Mouse (Mus musculus) hematopoietic stem cell, adult 5-6 weeks (primary cell): ENCODE results near the gene Hrh2. TPM values are rescaled to one million over a fixed set of nuclear protein-coding genes. Genes with fewer than 3 reads are reported as not detected.

Source experiments
- ATAC-seq, 2 experiments: fragments of 125-278 bp in 1 of 2; replicated peaks in 1 of 2; 2 replicates each; pipeline ENCODE4 v1.8.0; 2016 to 2017; ENCODE audit warnings: inconsistent platforms in 2 of 2, mild to moderate bottlenecking in 2 of 2, moderate number of reproducible peaks in 2 of 2, low read depth in 1 of 2, moderate TSS enrichment in 1 of 2; ENCODE audit not compliant: low FRiP score in 2 of 2, poor library complexity in 2 of 2, severe bottlenecking in 2 of 2, insufficient read depth in 1 of 2, low TSS enrichment in 1 of 2
- total RNA-seq: library from RNA; stranded (forward); fragments of 172-1452, 232-1000 nt; gene quantifications from 2 replicates; pipeline ENCODE4 v1.2.3, GENCODE M21; 2017

The Hrh2 gene
- 5.7 and 5.9 TPM in 2 replicates for total RNA-seq

DNA sequence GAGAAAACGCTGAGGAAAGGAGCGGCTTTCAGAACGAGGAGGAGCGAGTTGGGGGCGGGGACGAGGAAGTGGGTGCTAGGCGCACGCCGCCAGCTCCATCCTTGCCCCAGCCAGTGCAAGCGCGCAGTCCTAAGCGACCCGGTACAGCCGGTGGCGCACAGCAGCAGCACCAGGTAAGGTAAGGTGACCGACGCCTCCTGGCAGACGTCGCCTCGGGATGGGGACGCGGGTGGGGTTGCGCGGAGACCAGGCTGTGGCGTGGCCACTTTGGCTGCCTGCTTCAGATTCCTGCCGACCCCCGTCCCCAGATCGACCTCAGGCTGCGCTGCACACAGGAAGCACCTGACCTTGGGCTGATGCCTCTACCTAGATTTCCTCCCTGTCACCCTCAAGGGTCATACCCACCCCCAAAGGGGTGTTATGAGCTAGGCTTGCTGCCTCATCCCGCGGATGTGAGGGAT lies at the start of gene Hrh2:
Gene Hrh2 (plus strand): TSS at position 109 of the 461 bp plus-strand sequence.
- peak; percentile 25 to 56; a peak in 2 of 4 replicates for ATAC-seq

DNA sequence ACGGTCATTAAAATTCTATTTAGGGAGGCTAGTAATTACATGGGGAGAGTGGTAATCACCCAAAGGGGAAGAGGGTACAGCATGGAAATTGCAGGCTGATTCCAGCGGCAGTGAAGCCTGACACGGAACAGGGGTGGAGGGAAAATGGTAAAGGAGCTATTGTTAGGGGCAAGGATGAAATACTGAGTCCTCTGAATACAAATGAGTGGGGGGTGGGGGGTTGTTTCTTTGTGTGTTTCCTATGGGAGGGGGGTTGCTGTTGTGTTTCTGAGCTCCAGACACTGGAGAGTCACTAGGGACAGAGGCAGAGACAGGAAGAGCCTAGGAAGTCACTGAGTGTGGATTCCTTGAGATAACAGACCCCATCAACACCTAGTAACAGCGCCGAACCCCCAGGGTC lies 48.1 kb upstream of the Hrh2 start:
- ATAC-seq = no peak

DNA sequence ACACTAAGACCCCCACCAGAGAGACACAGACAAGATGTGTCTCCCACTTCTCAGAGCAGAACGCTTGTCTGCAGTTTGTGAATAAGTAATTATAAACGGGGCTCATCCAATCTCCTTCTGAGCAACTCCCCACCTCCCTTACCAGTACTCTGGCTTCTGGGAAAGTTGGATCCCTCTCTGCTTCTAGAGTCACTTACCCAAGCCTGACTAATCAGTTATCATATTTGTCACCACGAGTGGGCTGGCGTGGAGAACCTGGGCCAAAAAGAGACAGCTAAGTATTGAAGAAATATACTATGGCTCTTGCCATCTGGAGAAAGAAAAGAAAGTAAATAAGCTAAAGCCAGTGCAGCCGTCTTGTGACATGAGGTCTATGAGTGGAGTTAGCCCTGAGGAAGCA lies 47.3 kb upstream of the Hrh2 start:
- ATAC-seq = no peak

DNA sequence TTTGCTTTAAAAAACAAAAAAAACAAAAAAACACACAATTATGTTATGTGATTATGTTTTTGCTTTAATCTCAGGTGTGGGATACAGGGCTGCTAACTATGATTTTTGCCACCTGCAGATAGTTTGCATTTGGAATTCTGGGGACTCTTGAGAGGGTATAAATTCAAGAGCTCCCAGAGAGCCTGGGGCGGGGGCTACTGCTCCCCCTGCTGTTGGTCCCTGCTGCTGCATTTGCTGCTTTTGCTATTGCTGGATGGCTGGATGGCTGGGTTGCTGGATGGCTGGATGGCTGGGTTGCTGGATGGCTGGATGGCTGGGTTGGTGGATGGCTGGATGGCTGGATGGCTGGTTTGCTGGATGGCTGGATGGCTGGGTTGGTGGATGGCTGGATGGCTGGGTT lies 44.6 kb upstream of the Hrh2 start:
- ATAC-seq = no peak

DNA sequence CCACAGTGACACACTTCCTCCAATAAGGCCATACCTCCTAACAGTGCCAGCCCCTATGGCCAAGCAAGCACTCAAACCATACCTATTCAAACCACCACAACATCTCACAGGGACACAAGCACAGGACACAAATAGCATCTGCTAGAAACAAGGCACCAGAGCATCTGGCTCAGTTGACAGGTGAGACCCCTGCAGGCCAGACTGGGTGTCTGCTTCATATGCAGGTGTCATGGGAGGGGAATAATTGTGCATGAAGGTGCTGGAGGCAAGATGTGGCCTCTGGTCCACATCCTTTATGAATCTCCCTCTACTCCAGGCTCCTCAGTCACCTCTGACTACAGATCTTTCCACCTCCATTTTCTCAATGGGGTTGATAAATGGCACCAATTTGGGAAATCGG lies 39.5 kb upstream of the Hrh2 start:
- ATAC-seq = no peak

DNA sequence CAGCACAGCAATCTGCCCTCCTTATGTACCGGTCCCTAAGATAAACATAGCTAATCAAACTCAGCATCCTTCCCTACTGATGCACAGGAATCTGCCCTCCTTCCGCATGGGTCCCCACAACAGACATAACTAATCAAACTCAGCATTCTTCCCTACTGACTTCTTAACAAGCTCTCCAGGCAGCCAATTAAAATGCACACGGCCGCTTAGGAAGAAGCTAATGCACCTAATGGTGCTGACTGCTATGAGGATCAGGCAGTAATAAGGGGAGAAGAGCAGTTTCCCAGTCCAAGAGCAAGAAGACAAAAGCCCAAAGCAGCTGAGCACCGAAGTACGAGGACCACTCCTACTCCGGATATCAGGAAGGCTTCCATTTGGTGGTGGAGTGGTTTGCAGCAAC lies 39.0 kb upstream of the Hrh2 start:
- ATAC-seq = no peak

DNA sequence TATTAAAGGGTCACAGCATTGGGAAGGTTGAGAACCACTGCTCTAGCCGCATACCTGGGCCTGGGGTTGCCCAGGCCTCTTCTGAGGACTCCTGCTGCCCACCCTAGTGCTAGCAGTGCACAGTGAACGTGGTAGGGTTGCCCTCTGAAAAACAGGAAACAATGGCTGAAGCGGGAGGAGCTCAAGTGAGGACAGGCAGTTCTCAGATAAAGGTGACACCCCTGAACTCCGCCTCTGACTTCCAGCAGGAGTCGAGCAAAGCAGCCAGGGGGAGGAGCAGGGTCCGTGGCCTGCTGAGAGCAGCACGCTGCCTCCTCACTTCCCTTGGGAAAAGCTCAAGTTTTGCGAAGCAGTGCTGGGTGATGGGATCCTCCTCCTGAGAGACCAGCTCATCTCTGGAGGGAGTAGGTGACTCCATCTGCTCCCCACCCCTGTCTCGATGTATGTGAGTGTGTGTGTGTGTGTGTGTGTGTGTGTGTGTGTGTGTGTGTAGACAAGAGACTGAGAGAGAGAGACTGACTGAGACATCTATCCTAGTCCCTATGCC lies 38.2 kb upstream of the Hrh2 start:
- ATAC-seq = peak; percentile 48 to 62; a peak in 3 of 4 replicates

DNA sequence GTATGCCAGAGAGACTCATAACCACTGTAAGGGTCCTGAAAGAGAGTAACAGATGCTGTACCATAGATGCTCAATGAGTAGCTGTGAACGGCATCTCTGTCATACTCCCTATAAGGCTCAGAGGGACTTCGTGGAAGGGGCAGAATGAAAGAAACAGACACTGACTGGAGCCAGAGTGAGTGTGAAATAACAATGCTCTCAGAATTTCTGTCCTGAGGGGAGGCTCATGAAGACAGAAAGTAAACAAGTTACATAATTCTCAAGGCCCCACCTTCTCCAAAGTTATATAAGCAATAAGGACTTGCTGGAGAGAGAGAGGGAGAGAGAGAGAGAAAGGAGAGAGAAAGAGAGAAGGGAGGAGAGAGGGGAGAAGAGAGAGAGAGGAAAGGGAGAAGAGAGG lies 36.1 kb upstream of the Hrh2 start:
- ATAC-seq = no peak

DNA sequence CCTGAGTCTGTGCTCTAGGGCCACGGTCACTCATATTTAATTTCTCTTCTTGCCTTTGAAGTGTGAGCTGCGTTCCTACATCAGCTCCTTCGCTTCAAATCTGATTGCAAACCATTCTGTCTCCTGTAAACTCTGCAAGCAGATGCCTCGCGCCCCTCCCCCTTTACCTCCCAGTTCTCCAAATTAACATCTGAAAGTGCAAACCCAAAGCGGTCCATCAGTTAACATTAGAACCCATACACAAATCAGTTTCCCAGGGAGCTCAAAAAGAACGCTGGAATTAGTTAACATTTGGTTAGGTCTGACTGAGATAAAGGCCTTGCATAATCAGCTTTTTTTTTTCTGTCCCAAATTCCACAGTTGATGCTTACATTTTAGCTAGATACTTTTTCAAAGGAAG lies 32.7 kb upstream of the Hrh2 start:
- no peak for ATAC-seq

DNA sequence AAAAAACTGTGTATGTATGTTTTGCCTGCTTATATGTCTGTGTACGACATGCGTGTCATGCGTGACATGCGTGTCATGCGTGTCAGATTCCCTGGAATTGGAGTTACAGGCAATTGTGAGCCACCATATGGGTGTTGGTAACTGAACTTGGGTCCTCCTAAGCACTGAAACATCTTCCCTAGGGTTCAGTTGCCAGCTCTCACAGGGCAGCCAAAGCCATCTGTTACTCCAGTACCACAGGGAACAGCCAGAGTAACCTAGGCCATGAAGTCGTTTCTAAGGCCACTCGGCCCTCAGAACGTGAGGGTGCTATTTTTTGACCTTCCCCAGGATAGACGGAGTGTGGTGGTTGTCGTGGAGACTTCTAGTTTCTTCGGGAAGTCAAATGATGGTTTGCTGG lies 32.2 kb upstream of the Hrh2 start:
- no peak for ATAC-seq

DNA sequence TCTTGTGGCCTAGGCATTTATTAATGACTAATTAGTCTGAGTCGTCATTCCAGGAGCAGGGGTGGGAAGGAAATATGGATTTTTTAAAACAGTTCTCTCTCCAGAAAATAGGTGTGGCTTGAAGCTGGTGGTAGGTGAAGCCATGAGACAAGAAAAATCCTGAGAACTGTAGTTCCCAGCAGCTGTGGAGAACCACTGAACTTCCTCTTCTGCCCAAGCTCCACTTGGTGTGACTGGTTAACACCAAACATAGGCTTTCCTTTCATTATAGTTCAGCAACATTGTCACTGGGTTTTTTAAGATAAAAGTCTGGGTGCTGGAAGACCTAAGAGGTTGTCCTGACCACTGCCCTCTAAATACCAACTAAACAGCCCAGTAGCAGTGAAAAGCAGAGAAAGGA lies 31.4 kb upstream of the Hrh2 start:
- peak in 1 of 2 experiments; percentile 50; a peak in 1 of 4 replicates for ATAC-seq

DNA sequence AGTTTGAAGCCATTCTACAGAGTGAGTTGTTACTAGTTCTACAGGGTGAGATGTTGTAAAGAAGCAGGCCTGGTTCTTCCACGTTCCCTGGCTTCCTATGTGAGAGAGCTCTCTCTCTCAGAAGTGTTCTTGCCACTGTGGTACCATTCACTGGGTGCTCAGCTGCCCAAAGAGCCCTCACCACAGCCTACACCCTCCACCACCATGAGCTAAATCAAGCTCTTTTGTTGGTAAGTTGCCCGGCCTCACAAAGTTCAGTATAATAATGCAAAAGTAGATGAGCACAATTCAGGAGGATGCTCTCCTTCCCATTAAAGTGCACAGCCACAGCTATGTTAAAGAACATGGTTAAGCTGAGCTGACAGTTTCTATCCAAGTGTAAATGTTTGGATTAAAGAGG lies 30.4 kb upstream of the Hrh2 start:
- ATAC-seq = no peak

DNA sequence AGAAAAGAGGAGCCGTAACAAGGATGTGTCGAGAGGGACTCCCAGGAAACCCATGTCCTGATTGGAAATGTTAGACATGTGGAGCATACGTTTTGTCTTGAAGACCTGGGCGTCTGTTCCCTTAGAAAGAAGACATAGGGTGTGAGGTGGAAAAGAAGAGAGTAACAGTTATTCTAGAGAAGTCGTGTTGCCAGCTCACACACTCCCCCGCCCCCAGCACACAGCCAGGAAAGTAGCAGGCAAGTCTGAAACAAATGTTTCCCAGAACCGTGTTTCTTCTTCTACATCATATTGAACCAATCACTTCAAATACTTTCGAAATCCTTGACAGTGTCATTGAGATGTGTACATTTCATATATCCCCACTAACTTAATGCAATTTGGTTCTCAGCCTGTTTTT lies 28.6 kb upstream of the Hrh2 start:
- ATAC-seq = no peak

DNA sequence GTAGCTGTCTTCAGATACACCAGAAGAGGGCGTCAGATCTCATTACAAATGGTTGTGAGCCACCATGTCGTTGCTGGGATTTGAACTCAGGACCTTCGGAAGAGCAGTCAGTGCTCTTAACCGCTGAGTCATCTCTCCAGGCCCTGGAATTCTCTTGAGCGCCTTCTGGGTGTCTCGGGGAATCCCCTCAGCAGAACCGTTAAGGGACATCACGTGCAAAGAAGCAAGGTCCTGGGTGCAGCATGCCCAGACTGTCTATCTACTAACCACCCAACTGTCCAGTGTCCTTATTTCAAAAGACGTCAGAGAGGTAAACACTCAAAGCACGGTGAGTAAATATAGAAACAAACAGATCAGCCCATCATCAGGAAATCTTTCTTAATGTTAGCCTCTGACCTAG lies 27.5 kb upstream of the Hrh2 start:
- ATAC-seq = no peak

DNA sequence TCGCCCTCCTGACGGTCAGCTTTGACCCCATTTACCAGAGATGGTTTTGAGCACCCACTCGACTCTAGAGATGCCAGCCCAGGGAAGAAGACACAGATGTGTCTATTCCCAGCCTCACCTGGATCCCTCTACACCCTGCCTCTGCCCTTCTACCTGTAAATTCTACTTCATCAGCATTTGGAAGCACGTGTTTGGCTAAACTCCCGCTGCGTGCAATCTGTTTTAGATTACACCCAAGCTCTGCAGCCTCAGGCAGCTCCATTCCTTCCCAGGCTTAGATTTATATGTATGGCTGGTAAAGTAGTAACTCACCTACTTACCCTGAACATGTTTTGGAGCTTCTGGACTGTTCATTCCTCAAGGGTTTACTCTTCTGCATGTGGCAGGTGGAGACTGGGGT lies 26.9 kb upstream of the Hrh2 start:
- no peak for ATAC-seq

DNA sequence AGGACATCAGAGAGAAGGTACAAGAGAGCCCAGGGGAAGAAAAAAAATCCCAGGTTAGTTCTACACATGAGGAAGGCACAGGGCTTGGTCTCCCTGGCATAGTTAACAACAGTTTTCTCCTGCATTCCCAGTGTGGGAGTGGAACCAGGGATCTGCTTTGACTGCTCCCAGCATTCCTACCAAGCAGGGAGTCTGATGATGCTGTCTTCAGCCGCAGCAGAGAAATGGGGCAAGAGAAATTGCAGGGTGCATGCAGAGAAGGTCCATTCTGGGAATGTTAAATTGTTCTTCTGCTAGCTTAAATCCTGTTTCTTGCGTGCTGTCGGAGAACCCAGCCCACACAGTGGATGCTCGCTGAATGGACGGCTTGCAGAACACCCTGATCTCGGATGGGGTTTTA lies 26.2 kb upstream of the Hrh2 start:
- no peak for ATAC-seq

DNA sequence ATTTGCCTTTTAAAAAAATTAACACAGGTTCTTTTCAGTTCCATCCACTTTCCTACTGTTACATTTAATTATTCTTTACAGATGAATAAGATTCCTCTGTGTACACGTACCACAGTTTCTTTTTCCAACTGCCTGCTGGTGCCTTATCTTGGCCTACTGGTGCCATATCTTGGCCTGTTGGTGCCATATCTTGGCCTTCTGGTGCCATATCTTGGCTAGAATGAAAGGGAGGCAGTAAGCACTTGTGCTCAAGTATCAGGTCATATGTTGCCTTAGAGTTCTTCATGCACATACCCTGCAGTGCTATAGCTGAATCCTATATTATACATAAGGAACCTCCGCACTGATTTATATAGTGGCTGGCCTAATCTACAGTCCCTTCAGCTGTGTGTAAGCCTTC lies 24.9 kb upstream of the Hrh2 start:
- no peak for ATAC-seq

DNA sequence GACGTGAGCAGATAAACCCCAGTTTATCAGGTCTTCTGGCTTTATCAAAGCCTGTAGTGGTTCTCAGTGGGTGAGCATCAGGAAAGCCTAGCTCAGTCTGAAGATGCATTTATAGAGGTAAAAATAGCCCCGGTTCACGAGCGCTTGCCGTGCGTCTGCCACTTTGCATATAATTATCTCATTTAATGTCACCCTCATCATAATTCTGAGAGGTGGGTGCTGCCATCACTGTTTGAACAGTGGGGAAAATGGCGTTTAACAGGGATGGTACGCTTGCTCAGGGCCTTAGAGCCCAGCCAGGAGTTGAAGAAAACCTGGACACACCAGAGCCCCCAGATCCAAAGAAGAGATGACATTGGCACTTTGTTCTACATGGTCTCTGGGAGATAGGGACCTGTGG lies 23.3 kb upstream of the Hrh2 start:
- ATAC-seq = no peak

DNA sequence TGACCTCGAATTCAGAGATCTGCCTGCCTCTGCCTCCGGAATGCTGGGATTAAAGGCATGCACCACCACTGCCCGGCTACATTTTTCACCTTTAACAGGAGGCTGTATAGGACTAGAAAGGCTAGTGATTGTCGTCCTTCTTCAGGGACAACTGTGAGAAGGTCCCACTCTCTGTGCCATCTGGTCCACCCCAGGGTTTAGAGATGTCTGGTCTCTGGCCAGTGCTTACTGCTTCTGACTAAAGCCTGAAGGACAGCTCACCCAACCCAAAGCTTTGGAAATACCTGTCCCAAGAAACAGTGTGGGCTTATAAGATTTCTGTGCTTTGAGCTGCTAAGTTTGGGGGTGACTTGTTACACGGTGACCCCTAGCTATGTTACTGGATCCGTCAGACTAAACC lies 21.6 kb upstream of the Hrh2 start:
- ATAC-seq = no peak

DNA sequence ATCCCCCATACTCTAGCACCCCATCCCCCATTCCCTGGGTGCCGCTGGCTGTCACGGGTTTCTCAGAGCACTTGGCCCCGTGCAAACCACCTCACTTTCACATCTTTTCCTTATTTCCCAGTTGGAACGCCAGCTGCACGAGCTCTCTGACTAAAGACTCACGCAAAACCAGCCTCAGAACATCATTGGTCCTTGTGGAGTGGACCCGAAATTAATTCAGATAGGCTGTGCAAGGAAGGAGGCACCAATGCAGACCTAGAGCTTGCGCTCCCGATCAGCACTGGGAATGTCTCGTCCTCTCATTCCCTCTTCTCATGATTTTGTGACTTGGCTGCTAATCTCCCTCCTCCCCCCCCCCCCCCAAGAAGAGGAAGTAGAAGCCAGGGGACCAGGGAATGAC lies 20.6 kb upstream of the Hrh2 start:
- ATAC-seq = no peak
